In the genomic region with DNA sequence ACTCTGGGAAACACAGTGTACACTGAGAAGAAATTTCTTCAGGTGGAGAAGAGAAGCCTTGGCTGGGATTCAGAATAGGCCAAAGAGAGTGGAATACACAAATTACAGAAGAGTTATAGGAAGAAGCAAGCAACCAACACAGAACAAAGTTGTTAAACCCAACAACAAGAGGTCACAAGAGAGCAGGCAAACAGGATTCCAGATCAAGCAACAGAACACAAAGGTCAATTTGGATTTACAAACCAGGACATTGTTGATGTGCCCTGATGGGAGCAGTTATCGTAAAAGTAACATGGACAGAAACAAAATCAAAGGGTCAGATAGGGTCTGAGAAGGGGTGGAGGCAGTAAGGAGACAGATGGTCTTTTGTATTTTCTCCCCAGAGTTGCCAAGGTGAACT, we compare ENCODE assay signal across 21 mouse cellular contexts. TPM values are rescaled to one million over a fixed set of nuclear protein-coding genes. Genes with fewer than 3 reads are reported as not detected.
"Had no signal": no experiment of that assay in that cellular context is flagged by ENCODE, and none has a peak within 500 bp of the region (broad histone marks: within the 10 kb centered on the region; RNA-seq: fewer than 3 reads in every experiment).

No protein-coding gene starts in this region.

- H3K4me3 ChIP-seq: midbrain, embryonic 10.5 days; midbrain, embryonic 12.5 days; myocyte; neural tube, embryonic 13.5 days; neural tube, embryonic 15.5 days had no signal

- H3K36me3 ChIP-seq: midbrain, embryonic 12.5 days; neural tube, embryonic 13.5 days; neural tube, embryonic 15.5 days had no signal

- H3K4me2 ChIP-seq: lung, embryonic 14.5 days; midbrain, embryonic 12.5 days; neural tube, embryonic 13.5 days; neural tube, embryonic 15.5 days had no signal

- DNase-seq: lung, adult 18-20 months; lung, embryonic 14.5 days; lung, postnatal 10 days; lung, postnatal 4 days; midbrain, embryonic 14.5 days; retina, postnatal 1 day; right cerebral cortex, adult 18-20 months; right cerebral cortex, postnatal 25 days; right cerebral cortex, postnatal 4 days; spleen, adult 18-20 months; thymus, postnatal 14 days; thymus, postnatal 36 days had no signal

- H3K9me3 ChIP-seq: midbrain, embryonic 10.5 days; midbrain, embryonic 12.5 days; neural tube, embryonic 13.5 days; neural tube, embryonic 15.5 days had no signal

- H3K9ac ChIP-seq: lung, embryonic 14.5 days; midbrain, embryonic 12.5 days; neural tube, embryonic 13.5 days; neural tube, embryonic 15.5 days had no signal

- ATAC-seq: midbrain, embryonic 16.5 days had no signal

- H3K27ac ChIP-seq: midbrain, embryonic 10.5 days; midbrain, embryonic 12.5 days; neural tube, embryonic 13.5 days; neural tube, embryonic 15.5 days had no signal

- H3K27me3 ChIP-seq: midbrain, embryonic 12.5 days; neural tube, embryonic 13.5 days; neural tube, embryonic 15.5 days had no signal

RNA-seq across cellular contexts. Expression of a gene that starts 45.6 kb away (rescaled TPM):
- total RNA-seq: megakaryocyte, adult 5-6 weeks; megakaryocyte-erythroid progenitor cell, adult 5-6 weeks had no signal
- polyA plus RNA-seq: neural tube, embryonic 11.5 days had no signal
